Mouse (Mus musculus) thymus, postnatal 14 days (tissue): ENCODE measurements at regions not wholly inside any gene's neighbourhood (a gene's known extent, or its start where the extent isn't known, plus 50 kb on each side); places are given as distances from the start of the nearest gene placed in this dataset.

ENCODE experiments used
- DNase-seq: peaks from one replicate; pipeline ENCODE4 v3.0.0; 2021

- DNase-seq = no peak
Observed at GRCm38 (mm10) chr4:140463296-140463695, 202.5 kb downstream of the Arhgef10l start.

GRCm38 (mm10) chr4:140461317-140461716, 204.5 kb downstream of the Arhgef10l start:
- DNase-seq = no peak

DNA sequence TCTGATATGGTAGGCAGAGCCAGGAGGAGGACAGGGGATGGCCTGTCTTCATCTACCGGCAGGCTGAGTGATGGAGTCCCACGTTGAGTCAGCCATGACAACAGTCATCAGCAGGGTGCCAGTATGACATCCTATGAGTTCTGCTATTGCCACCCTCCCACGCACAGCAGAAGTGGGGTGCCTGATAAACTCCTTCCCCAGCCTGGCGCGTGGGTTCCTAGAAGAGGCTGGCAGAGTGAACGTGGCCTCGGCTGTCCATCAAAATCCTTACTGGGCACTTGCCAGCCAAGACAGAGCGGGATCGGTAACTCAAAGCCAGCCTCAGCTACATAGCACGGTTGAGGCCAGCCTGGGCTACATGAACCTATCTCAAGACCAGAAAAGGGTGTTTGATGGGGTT, 202.5 kb upstream of the Igsf21 start:
- no peak for DNase-seq

DNA sequence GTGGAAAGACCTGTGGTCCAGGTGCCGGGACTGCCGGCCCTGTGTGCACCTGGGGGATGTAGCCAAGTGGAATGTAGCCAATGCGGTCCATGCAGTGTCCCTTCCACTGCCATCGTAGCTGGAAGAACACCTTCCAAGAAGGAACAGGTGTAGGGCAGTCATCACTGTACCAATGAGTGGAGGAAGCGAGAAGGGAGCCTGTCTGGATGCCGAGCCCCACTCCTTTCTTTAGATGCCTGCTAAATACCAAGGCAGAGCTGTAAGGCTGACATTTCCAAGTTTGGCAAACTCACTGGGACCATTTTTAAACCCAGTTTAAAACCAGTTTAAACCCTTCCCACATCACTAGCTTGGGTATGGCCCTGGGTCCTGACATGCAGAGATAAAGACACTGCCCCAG, 199.9 kb upstream of the Igsf21 start:
- DNase-seq = no peak

DNA sequence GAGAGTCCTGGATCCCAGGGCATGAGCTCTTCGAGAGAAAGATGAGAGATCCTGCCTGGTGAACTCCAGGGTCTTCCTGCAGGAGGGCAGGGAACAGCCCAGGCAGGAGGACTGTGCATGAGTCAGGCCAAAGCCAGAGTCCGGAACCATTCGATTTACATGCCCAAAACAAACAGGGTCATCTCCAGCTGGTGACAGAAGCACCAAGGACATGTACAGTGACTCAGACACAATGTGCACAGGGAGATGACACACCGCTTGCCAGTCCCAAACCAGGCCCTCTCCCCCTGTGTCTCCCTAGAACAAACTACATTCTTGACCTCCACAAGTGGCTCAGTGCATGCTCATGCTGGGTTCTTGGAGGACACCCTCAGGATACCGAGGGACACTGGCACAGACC, 199.3 kb upstream of the Igsf21 start:
- no peak for DNase-seq

GRCm38 (mm10) chr4:140443221-140443620, 196.6 kb upstream of the Igsf21 start:
- DNase-seq = no peak

DNA sequence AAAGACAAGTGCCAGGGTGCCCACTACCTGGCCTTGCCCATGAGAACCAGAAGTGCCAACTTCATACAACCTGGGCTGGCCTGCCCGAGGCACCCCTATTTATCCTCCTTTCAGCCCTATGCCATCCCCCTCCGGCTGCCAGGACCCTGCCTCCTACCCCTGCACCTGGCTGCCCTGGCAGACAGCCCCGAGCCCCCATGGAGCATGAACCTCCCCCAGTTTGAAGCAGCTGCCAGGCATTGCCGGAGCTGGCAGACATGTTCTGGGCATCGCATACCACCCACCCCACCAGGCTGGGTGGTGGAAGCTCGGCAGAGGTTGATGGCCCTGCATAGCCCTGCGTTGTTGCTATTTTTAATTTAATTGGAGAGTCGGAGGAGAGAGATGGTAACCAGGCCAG, 195.2 kb upstream of the Igsf21 start:
- no peak for DNase-seq

DNA sequence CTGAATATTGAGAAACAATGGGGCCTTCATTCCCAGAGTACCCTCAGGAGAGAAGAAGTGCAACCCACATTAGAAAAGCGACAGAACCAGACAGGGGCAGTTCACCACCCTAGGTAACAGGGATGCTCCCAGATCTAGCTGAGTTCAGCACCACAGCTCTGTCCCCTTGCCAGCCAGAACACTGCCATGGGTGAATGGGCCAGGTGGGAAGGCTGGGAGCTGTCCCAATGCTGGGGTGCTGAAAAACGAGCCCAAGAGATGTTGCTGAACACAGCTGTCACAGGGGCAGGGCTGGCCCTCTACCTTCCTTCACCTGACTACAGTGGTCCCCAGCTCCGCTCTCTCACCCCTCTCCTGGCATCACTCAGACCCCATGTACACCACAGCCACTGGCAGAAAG, 193.3 kb upstream of the Igsf21 start:
- DNase-seq = peak; percentile 18

GRCm38 (mm10) chr4:140436030-140436429, 189.4 kb upstream of the Igsf21 start:
- DNase-seq = no peak

- DNase-seq = no peak
Observed at GRCm38 (mm10) chr4:140433744-140434542, 187.4 kb upstream of the Igsf21 start.

DNA sequence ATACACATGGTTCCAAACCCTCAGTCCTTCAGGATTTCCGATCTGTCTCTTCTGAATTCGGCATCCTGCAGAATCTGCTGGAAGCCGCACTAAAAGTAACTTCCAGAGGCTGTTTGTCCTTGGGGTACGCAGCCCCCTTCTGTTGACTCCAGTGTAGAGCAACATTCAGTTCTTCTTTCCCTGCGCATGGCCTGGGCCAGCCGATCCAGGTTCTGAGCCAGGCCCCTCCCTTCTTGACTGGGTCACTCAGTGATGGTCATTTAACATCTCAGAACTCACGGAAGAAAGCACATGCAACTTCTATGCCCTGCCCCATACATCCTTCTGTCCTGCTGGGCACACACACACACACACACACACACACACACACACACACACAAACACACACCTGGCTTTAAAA, 185.5 kb upstream of the Igsf21 start:
- DNase-seq = no peak

- DNase-seq = no peak
Observed at GRCm38 (mm10) chr4:140427039-140427438, 180.5 kb upstream of the Igsf21 start.

- DNase-seq = no peak
Observed at GRCm38 (mm10) chr4:140423791-140424190, 177.2 kb upstream of the Igsf21 start.

GRCm38 (mm10) chr4:140421926-140422585, 175.5 kb upstream of the Igsf21 start:
- DNase-seq = no peak

DNA sequence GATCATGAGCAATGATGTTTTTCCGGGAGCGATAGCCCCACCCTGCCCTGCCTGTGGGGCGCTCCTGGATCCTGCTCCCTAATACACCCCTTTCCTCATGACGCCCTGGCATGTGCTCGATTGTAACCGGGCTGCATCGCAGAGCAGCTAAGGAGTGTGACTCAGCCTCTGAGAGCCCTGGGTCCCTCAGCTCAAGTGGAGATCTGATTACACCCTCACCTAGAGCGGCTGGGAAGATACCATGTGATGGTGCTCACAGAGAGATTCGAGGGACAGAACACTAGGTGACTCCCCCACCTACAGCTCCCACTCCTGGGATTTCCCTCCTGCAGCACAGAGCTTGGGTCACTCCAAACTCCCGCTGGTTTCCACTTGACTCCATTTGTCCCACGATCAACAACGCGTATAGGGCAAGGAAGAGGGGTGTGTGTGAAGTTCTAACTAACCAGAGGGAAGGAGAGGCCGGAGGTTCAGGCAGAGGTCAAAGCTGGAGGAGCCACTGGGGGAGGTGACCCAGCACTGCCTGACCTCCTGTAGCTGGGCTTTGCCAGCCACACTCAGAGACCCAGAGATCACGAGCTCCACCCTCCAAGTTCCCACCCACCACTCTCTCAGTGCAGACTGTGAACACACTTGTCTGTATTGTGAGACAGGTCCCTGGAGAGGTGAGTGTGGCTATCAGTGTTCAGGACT, 173.3 kb upstream of the Igsf21 start:
- no peak for DNase-seq

DNA sequence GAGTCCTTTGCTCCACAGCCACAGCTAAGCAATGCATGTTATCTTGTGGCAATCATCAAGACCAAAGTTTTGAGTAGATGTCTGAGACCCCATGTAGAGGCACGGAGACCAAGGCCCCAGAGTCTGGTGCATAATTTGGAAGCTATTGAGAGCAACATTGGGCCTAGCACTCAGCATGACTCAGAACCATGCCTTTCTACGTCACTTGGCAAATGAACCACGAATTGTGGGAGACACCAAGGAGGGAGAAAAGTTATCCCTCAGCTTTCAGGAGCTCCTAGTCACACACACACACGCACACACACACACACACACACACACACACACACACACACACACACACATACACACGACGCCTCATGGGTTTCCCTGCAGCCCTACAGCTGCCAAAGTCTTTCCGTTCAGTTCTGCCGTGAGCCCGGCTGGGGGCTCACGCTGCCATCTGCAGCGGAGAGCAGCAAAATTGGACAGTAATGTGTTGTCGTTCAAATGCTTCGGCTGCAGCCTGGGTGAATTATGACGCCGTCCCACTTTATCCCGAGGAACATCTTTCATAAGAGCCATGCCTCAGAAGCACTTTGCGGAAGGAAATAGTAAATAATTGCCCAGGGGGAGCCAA, 165.8 kb upstream of the Igsf21 start:
- DNase-seq = no peak

DNA sequence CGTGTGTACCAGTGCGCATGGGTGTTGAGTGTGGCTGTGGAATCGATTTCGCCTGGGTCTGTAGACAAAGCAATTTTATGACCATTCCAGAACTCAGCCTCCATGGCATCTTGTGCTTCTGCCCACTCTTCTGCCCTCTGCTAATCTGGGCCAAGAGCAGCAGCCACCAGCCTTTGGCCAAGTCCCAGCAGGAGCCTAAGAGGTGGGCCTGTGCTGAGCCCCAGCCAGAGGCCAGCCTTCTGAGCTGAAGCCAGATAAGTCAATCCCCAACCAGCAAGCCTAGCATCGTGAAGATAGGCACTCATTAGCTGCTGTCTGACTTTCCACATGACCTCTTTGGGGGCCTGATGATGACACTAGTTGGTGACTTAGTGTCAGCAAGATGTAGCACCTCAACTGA, 161.9 kb upstream of the Igsf21 start:
- no peak for DNase-seq

GRCm38 (mm10) chr4:140406913-140407312, 160.3 kb upstream of the Igsf21 start:
- no peak for DNase-seq

GRCm38 (mm10) chr4:140405993-140406881, 159.7 kb upstream of the Igsf21 start:
- no peak for DNase-seq

- no peak for DNase-seq
Observed at GRCm38 (mm10) chr4:140405427-140405826, 158.8 kb upstream of the Igsf21 start.

GRCm38 (mm10) chr4:140403128-140403527, 156.5 kb upstream of the Igsf21 start:
- DNase-seq = no peak

- no peak for DNase-seq
Observed at GRCm38 (mm10) chr4:140402319-140402718, 155.7 kb upstream of the Igsf21 start.
